ENCODE assay signal across 8 mouse cellular contexts in the genomic region with DNA sequence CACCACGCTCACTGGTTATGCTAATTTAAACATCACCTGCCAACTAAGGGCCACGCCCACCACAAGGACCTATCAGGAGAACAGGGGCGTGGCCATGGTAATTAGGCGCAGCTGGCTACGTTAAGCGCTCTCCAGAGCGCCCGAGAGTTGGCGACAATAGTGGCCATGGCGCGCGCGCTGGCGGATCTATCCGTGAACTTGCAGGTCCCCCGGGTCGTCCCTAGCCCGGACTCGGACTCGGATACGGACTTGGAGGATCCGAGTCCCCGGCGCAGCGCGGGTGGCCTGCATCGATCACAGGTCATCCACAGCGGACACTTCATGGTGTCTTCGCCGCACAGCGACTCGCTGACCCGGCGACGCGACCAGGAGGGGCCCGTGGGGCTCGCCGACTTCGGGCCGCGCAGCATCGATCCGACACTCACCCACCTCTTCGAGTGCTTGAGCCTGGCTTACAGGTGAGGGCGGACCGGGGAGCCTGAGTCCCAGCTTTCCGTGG. TPM values are rescaled to one million over a fixed set of nuclear protein-coding genes. Genes with fewer than 3 reads are reported as not detected.
A peak's percentile ranks its signal among the peaks of the same experiment; 100 is the strongest.
DNase-seq lines count a peak whose midpoint lies in the region; ATAC-seq lines count a peak whose summit lies in the region.

No protein-coding gene starts in this region.

- peak overlapping the region; percentile 95 for H3K4me2 ChIP-seq in heart, embryonic 11.5 days
- H3K4me2 ChIP-seq in limb, embryonic 15.5 days = peak overlapping the region; percentile 90
- H3K4me2 ChIP-seq in midbrain, embryonic 16.5 days (ENCODE audit: low read length) = peak overlapping the region; percentile 76

- peak; percentile 34 to 65 for DNase-seq in frontal cortex, adult 2 months (ENCODE audit: extremely low spot score in 1 of 2, low spot score in 1 of 2)
- peak; percentile 98 for DNase-seq in kidney, adult 9 months
- peak; percentile 26 to 83 for DNase-seq in spleen, postnatal 10 days (ENCODE audit: low spot score in 2 of 2)

- peak overlapping the region; percentile 62 for H3K9ac ChIP-seq in heart, embryonic 11.5 days (ENCODE audit: low read depth, low read length)
- no peak overlapping the region for H3K9ac ChIP-seq in limb, embryonic 15.5 days
- peak overlapping the region; percentile 37; the same call in 1 of the 2 replicates for H3K9ac ChIP-seq in midbrain, embryonic 16.5 days (ENCODE audit: low read depth, low read length)

- WGBS in heart, embryonic 11.5 days (ENCODE audit: insufficient replicate concordance) = under 1% methylated on average over 48 of the region's 48 CpGs
- WGBS in limb, embryonic 15.5 days = under 1% methylated on average over 48 of the region's 48 CpGs
- WGBS in midbrain, embryonic 16.5 days = 0% methylated on average over 48 of the region's 48 CpGs

- no peaks in the 10 kb centered on the region for H3K36me3 ChIP-seq in erythroblast, embryonic 14.5 days (ENCODE audit: control insufficient read depth)
- H3K36me3 ChIP-seq in heart, embryonic 11.5 days (ENCODE audit: control insufficient read depth, insufficient read depth, low read length) = no peaks in the 10 kb centered on the region
- no peaks in the 10 kb centered on the region for H3K36me3 ChIP-seq in limb, embryonic 15.5 days
- no peaks in the 10 kb centered on the region for H3K36me3 ChIP-seq in midbrain, embryonic 16.5 days (ENCODE audit: control insufficient read depth, insufficient read depth, low read length)

- peaks cover 61% of the 10 kb centered on the region for H3K27me3 ChIP-seq in erythroblast, embryonic 14.5 days (ENCODE audit: control insufficient read depth)
- peaks cover 40% of the 10 kb centered on the region for H3K27me3 ChIP-seq in heart, embryonic 11.5 days (ENCODE audit: control insufficient read depth, insufficient read depth, low read length)
- peaks cover 58% of the 10 kb centered on the region for H3K27me3 ChIP-seq in limb, embryonic 15.5 days
- H3K27me3 ChIP-seq in midbrain, embryonic 16.5 days (ENCODE audit: control insufficient read depth, insufficient read depth, low read depth, low read length) = peaks cover 34% of the 10 kb centered on the region

- H3K27ac ChIP-seq in heart, embryonic 11.5 days (ENCODE audit: low read depth, low read length) = no peak overlapping the region
- no peak overlapping the region for H3K27ac ChIP-seq in limb, embryonic 15.5 days
- no peak overlapping the region for H3K27ac ChIP-seq in midbrain, embryonic 16.5 days (ENCODE audit: low read length)

- peak overlapping the region; percentile 60 for H3K4me3 ChIP-seq in erythroblast, embryonic 14.5 days (replicated peaks)
- peak overlapping the region; percentile 59 for H3K4me3 ChIP-seq in heart, embryonic 11.5 days (ENCODE audit: low read depth, low read length)
- H3K4me3 ChIP-seq in limb, embryonic 15.5 days = peak overlapping the region; percentile 50
- peak overlapping the region; percentile 41 for H3K4me3 ChIP-seq in midbrain, embryonic 16.5 days (ENCODE audit: low read depth, low read length)

- H3K9me3 ChIP-seq in erythroblast, embryonic 14.5 days (ENCODE audit: control insufficient read depth, low read length) = no peaks in the 10 kb centered on the region
- no peaks in the 10 kb centered on the region for H3K9me3 ChIP-seq in heart, embryonic 11.5 days (replicated peaks; ENCODE audit: control insufficient read depth, low read length)
- no peaks in the 10 kb centered on the region for H3K9me3 ChIP-seq in limb, embryonic 15.5 days
- H3K9me3 ChIP-seq in midbrain, embryonic 16.5 days (replicated peaks; ENCODE audit: control insufficient read depth, low read length, poor library complexity, severe bottlenecking) = no peaks in the 10 kb centered on the region

- H3K4me1 ChIP-seq in erythroblast, embryonic 14.5 days (ENCODE audit: control insufficient read depth) = peaks cover 12% of the 10 kb centered on the region
- peaks cover 5% of the 10 kb centered on the region; the same call in 1 of the 2 replicates for H3K4me1 ChIP-seq in heart, embryonic 11.5 days (ENCODE audit: control insufficient read depth, insufficient read depth, low read length)
- peaks cover 21% of the 10 kb centered on the region for H3K4me1 ChIP-seq in limb, embryonic 15.5 days
- no peaks in the 10 kb centered on the region; the same call in 1 of the 2 replicates for H3K4me1 ChIP-seq in midbrain, embryonic 16.5 days (ENCODE audit: control insufficient read depth, insufficient read depth, low read length)

- no peak for ATAC-seq in frontal cortex, adult (ENCODE audit: low TSS enrichment)
- peak; percentile 73 for ATAC-seq in heart, embryonic 11.5 days (replicated peaks; ENCODE audit: insufficient number of reproducible peaks, low FRiP score, low TSS enrichment)
- peak; percentile 59; the same call in 1 of the 2 replicates for ATAC-seq in limb, embryonic 15.5 days (ENCODE audit: insufficient number of reproducible peaks, low FRiP score, low TSS enrichment, low read depth)
- ATAC-seq in midbrain, embryonic 16.5 days = peak; percentile 56

RNA-seq across cellular contexts. Expression of a gene that starts 17.1 kb away (rescaled TPM):
- polyA plus RNA-seq in frontal cortex, adult 2 months (2012; rRNA removed) = 4.6 and 6.0 TPM in 2 replicates
- 0.03 and 0.06 TPM in 2 replicates for polyA plus RNA-seq in erythroblast, embryonic 14.5 days (2012)
- polyA plus RNA-seq in heart, embryonic 11.5 days (2014; fragmentation: Nextera tagmentation; extraction: Ambion mirVana) = 0.54 and 1.2 TPM in 2 replicates
- polyA plus RNA-seq in limb, embryonic 15.5 days (2015; fragmentation: Nextera tagmentation; extraction: Ambion mirVana) = 0.82 and 0.86 TPM in 2 replicates
- 0.87 and 1.0 TPM in 2 replicates for polyA plus RNA-seq in midbrain, embryonic 16.5 days (2015; fragmentation: Nextera tagmentation; extraction: Ambion mirVana)

RNA-seq across cellular contexts. Expression of a gene that starts 28.7 kb away (rescaled TPM):
- polyA plus RNA-seq in frontal cortex, adult 2 months (2012; rRNA removed) = 25.7 and 28.9 TPM in 2 replicates
- not detected in 2 replicates for polyA plus RNA-seq in erythroblast, embryonic 14.5 days (2012)
- 2.0 and 2.6 TPM in 2 replicates for polyA plus RNA-seq in heart, embryonic 11.5 days (2014; fragmentation: Nextera tagmentation; extraction: Ambion mirVana)
- polyA plus RNA-seq in limb, embryonic 15.5 days (2015; fragmentation: Nextera tagmentation; extraction: Ambion mirVana) = 7.6 and 9.5 TPM in 2 replicates
- polyA plus RNA-seq in midbrain, embryonic 16.5 days (2015; fragmentation: Nextera tagmentation; extraction: Ambion mirVana) = 32.4 and 33.6 TPM in 2 replicates

RNA-seq across cellular contexts. Expression of a gene that starts 42.0 kb away (rescaled TPM):
- polyA plus RNA-seq in frontal cortex, adult 2 months (2012; rRNA removed) = 75.7 and 79.1 TPM in 2 replicates
- polyA plus RNA-seq in erythroblast, embryonic 14.5 days (2012) = 12.3 TPM in 2 replicates
- polyA plus RNA-seq in heart, embryonic 11.5 days (2014; fragmentation: Nextera tagmentation; extraction: Ambion mirVana) = 74.8 and 78.3 TPM in 2 replicates
- polyA plus RNA-seq in limb, embryonic 15.5 days (2015; fragmentation: Nextera tagmentation; extraction: Ambion mirVana) = 108 and 109 TPM in 2 replicates
- 74.4 and 76.9 TPM in 2 replicates for polyA plus RNA-seq in midbrain, embryonic 16.5 days (2015; fragmentation: Nextera tagmentation; extraction: Ambion mirVana)

RNA-seq across cellular contexts. Expression of a gene that starts 42.6 kb away (rescaled TPM):
- polyA plus RNA-seq in frontal cortex, adult 2 months (2012; rRNA removed) = 9.5 and 10.7 TPM in 2 replicates
- 0.58 and 0.84 TPM in 2 replicates for polyA plus RNA-seq in erythroblast, embryonic 14.5 days (2012)
- 20.0 and 21.3 TPM in 2 replicates for polyA plus RNA-seq in heart, embryonic 11.5 days (2014; fragmentation: Nextera tagmentation; extraction: Ambion mirVana)
- 30.1 and 33.4 TPM in 2 replicates for polyA plus RNA-seq in limb, embryonic 15.5 days (2015; fragmentation: Nextera tagmentation; extraction: Ambion mirVana)
- polyA plus RNA-seq in midbrain, embryonic 16.5 days (2015; fragmentation: Nextera tagmentation; extraction: Ambion mirVana) = 12.9 and 14.5 TPM in 2 replicates

RNA-seq across cellular contexts. Expression of a gene that starts 42.8 kb away (rescaled TPM):
- polyA plus RNA-seq in frontal cortex, adult 2 months (2012; rRNA removed) = 49.4 and 55.7 TPM in 2 replicates
- polyA plus RNA-seq in erythroblast, embryonic 14.5 days (2012) = 5.0 and 5.9 TPM in 2 replicates
- polyA plus RNA-seq in heart, embryonic 11.5 days (2014; fragmentation: Nextera tagmentation; extraction: Ambion mirVana) = 29.2 and 30.9 TPM in 2 replicates
- polyA plus RNA-seq in limb, embryonic 15.5 days (2015; fragmentation: Nextera tagmentation; extraction: Ambion mirVana) = 31.2 and 33.3 TPM in 2 replicates
- 48.8 and 49.6 TPM in 2 replicates for polyA plus RNA-seq in midbrain, embryonic 16.5 days (2015; fragmentation: Nextera tagmentation; extraction: Ambion mirVana)
